Mouse (Mus musculus): ENCODE data around the gene Rasgrp2.

DNA sequence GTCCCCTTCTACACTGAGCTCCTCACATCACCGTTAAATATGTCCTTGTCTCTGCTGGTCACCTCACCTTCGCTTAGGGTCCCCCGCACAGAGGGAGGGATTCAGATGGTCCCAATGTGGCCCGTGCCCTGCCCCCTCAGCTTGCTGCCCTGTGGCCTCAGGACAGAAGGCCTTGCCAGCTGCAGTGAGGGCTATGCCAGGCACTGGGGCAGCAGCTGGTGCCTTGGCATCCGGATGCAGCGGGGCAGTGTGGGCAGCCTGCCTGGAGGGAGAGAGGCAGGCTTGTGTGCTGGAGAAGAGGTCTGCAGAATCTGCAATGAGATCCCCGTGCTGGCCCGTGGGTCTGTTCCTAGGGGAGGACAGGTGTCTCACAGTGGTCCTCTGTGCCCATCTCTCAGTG, 54.2 kb downstream of the Rasgrp2 start:
- TF ChIP-seq CTCF (IDR thresholded peaks at IDR 0.05; ENCODE audit: control insufficient read depth, insufficient read depth, insufficient read length) (no peak), CEBPB (IDR thresholded peaks at IDR 0.05; ENCODE audit: low read depth) (no peak), MYOD1 (IDR thresholded peaks at IDR 0.05; ENCODE audit: control insufficient read depth, insufficient read length, low read depth) (no peak), USF1 (IDR thresholded peaks at IDR 0.05; ENCODE audit: low read depth) (no peak), MYOG (IDR thresholded peaks at IDR 0.05; ENCODE audit: control insufficient read depth, extremely low read depth, insufficient read length) (no peak)

Data from C2C12 (cell line).